Mouse (Mus musculus): ENCODE data around the gene Ssb.

GRCm38 (mm10) chr2:69826380-69826779 is 35.0 kb upstream of the Ssb start:
- TF ChIP-seq POLR2AphosphoS5 (IDR thresholded peaks at IDR 0.05; ENCODE audit: insufficient replicate concordance, low read depth, low read length) (no peak), CTCF (IDR thresholded peaks at IDR 0.05; ENCODE audit: low read depth, low read length) (no peak), GATA1 (IDR thresholded peaks at IDR 0.05; ENCODE audit: borderline replicate concordance, low read length) (no peak)
